Mouse (Mus musculus) ES-E14 (cell line): ENCODE results near the gene Best2. TPM values are rescaled to one million over a fixed set of nuclear protein-coding genes. Genes with fewer than 3 reads are reported as not detected.

ENCODE experiments used
- DNase-seq: peaks from one replicate; pipeline ENCODE4 v3.0.0-alpha.2; 2013; ENCODE audit warnings: low read depth, low spot score
- H3K27ac ChIP-seq: 2 replicates; pipeline ENCODE4 v1.5.1; 2012; ENCODE audit warnings: low read depth, mild to moderate bottlenecking, low read length, moderate library complexity, mixed read lengths; ENCODE audit not compliant: poor library complexity, insufficient read depth, severe bottlenecking
- H3K36me3 ChIP-seq: 2 replicates; pipeline ENCODE4 v1.6.1; 2012; ENCODE audit warnings: mild to moderate bottlenecking, low read length, moderate library complexity, mixed read lengths; ENCODE audit not compliant: control insufficient read depth, poor library complexity, insufficient read depth, severe bottlenecking
- H3K4me1 ChIP-seq, 2 experiments: fragments of 150-350 bp in 1 of 2; sonication (generic) in 1 of 2; 2 replicates each; pipeline ENCODE4 v1.6.1; 2012; ENCODE audit warnings: low read length in 2 of 2, mild to moderate bottlenecking in 1 of 2, mixed read lengths in 1 of 2; ENCODE audit not compliant: control insufficient read depth in 2 of 2, insufficient read depth in 2 of 2, poor library complexity in 1 of 2
- H3K4me3 ChIP-seq, 2 experiments: fragments of 150-350 bp in 1 of 2; sonication (generic) in 1 of 2; 2 replicates each; pipeline ENCODE4 v1.5.1; 2012; ENCODE audit warnings: low read length in 2 of 2, low read depth in 1 of 2, mild to moderate bottlenecking in 1 of 2, mixed read lengths in 1 of 2; ENCODE audit not compliant: insufficient read depth in 1 of 2, poor library complexity in 1 of 2, severe bottlenecking in 1 of 2
- H3K9ac ChIP-seq: 2 replicates; pipeline ENCODE4 v1.6.1; 2012; ENCODE audit warnings: low read depth, mild to moderate bottlenecking, low read length, mixed read lengths; ENCODE audit not compliant: poor library complexity, insufficient read depth, severe bottlenecking
- H3K9me3 ChIP-seq: fragments of 150-350 bp; sonication (generic); 2 replicates; pipeline ENCODE4 v1.6.1; 2012; ENCODE audit warnings: low read depth, mild to moderate bottlenecking, low read length; ENCODE audit not compliant: control insufficient read depth, insufficient read depth
- CHD2 ChIP-seq: IDR thresholded peaks from 2 replicates; pipeline ENCODE4 v1.6.1; 2014; ENCODE audit warnings: mild to moderate bottlenecking, low read depth, low read length, inconsistent platforms
- HCFC1 ChIP-seq: IDR thresholded peaks from 2 replicates; pipeline ENCODE4 v1.6.1; 2012; ENCODE audit warnings: low read length, inconsistent platforms, borderline replicate concordance; ENCODE audit not compliant: insufficient read depth
- MAFK ChIP-seq: IDR thresholded peaks from 2 replicates; pipeline ENCODE4 v1.6.1; 2014; ENCODE audit warnings: mild to moderate bottlenecking, low read depth, low read length, inconsistent platforms; ENCODE audit not compliant: insufficient read depth
- ZC3H11A ChIP-seq: IDR thresholded peaks from 2 replicates; pipeline ENCODE4 v1.6.1; 2012; ENCODE audit warnings: low read depth, mild to moderate bottlenecking, inconsistent platforms, low read length, borderline replicate concordance
- ZNF384 ChIP-seq: IDR thresholded peaks from 2 replicates; pipeline ENCODE4 v1.6.1; 2012; ENCODE audit warnings: low read depth, low read length, inconsistent platforms
- in situ Hi-C, 2 experiments: fragments of 600-800 bp; cut with MboI; formaldehyde crosslinking; loops; one replicate each; pipeline ENCODE4 v1.15.1; 2025; ENCODE audit warnings: low sequenced_read_pairs in 2 of 2, inconsistent platforms in 1 of 2; ENCODE audit not compliant: unreplicated experiment in 2 of 2
- total RNA-seq: library from RNA; depleted of rRNA; stranded (reverse); fragments of 300-350 nt; gene quantifications from 2 replicates; pipeline ENCODE4 v1.2.3, GENCODE M21; 2012

Gene Best2
- total RNA-seq, 1 experiment: 0.22 TPM

DNA sequence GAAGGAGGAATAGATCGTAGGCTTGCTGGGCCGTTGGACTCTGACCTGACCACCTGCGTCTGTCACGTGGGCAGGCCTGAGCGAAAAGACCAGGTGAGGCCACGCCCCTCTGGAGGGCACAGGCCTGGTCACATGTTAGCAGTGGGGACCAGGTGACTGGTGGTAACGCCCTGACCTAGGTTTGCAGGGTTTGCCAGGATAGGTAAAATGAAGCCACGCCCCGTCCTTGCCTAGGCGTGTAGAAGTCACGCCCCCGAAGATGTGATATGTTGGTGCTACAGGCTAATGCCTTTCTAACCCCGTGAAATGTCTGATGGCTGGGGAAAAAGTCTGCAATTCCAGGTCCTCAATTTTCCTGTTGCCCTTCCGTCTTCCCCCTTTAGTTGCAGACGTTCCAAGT lies 23.5 kb downstream of the Best2 start:
- no peaks in the 10 kb centered on the region for H3K9me3 ChIP-seq
- H3K4me1 ChIP-seq: peaks cover 9 to 13% of the 10 kb centered on the region in 2 experiments
- peak overlapping the region; percentile 96 for H3K27ac ChIP-seq
- peak overlapping the region; percentile 97 for H3K9ac ChIP-seq
- no peak for DNase-seq
- TF ChIP-seq CHD2: no peak
- no peak for TF ChIP-seq MAFK
- TF ChIP-seq ZNF384: no peak
- TF ChIP-seq HCFC1: no peak
- TF ChIP-seq ZC3H11A: no peak
- in situ Hi-C loops: no loop called here
- peaks cover 15% of the 10 kb centered on the region for H3K36me3 ChIP-seq
- H3K4me3 ChIP-seq: peak overlapping the region; percentile 86 to 89

DNA sequence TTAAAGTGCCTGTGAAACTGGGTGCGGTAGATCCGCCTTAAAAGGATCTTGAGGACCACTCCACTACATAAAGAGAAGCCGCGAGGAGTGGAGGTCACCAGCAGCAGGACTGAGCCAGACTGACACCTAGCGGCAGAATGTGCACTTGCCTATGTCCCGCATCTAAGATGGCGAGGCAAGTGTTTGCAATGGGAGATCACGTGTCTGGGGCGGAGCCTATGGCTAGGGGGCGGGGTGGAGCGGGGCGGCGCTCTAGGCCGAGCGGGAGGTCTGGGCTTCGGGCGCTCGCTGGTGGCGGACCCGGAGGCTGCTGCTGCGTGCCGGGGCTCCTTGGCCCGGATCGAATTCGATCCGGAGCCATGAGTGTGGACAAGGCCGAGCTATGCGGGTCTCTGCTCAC lies 24.0 kb downstream of the Best2 start, which contains the start of gene Hook2:
Gene Hook2 (plus strand): TSS at position 255 of the 400 bp plus-strand sequence.
- Histone ChIP-seq H3K9ac (peak within 1 kb of the TSS; percentile 97), H3K36me3 (peaks cover 15% of the 10 kb centered on the region), H3K4me3 (peak within 1 kb of the TSS; percentile 86 to 89), H3K4me1 (peaks cover 9 to 13% of the 10 kb centered on the region in 2 experiments), H3K27ac (peak within 1 kb of the TSS; percentile 96), H3K9me3 (no peaks in the 10 kb centered on the region)
- DNase-seq: peak; percentile 98
- TF ChIP-seq ZC3H11A: no peak
- TF ChIP-seq HCFC1: 0 out of 2 replicates have a peak, but pooled peaks have one; percentile 38
- no peak for TF ChIP-seq MAFK
- TF ChIP-seq CHD2: no peak
- TF ChIP-seq ZNF384: no peak
- in situ Hi-C loops: no loop called here

DNA sequence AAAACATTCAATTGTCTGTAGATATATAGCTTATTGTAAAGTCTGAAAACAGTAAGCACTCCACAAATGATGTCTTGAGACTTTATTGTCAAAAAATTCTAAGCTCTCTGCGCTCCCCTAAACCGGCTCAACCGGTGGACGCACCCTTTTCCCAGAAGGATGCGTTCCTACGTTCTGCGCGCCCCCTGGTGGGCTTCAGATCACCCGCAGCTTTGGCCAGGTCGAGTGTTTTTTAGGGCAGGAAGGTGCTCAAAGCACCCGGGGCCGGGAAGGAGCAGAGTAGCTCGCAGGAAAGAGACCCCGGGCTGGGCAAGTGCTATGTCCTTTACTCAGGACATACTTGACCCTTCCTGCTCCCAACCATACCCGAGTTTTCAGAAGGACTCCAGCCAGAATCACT lies 24.5 kb downstream of the Best2 start:
- no peaks in the 10 kb centered on the region for H3K9me3 ChIP-seq
- no peak for TF ChIP-seq HCFC1
- 0 out of 2 replicates have a peak, but pooled peaks have one; percentile 27 for TF ChIP-seq ZC3H11A
- no peak for DNase-seq
- H3K27ac ChIP-seq: peak overlapping the region; percentile 91
- in situ Hi-C loops: no loop called here
- peak overlapping the region; percentile 89 for H3K9ac ChIP-seq
- H3K4me3 ChIP-seq: peak overlapping the region; percentile 75 to 86
- peaks cover 12% of the 10 kb centered on the region for H3K36me3 ChIP-seq
- H3K4me1 ChIP-seq: peaks cover 9 to 11% of the 10 kb centered on the region in 2 experiments

DNA sequence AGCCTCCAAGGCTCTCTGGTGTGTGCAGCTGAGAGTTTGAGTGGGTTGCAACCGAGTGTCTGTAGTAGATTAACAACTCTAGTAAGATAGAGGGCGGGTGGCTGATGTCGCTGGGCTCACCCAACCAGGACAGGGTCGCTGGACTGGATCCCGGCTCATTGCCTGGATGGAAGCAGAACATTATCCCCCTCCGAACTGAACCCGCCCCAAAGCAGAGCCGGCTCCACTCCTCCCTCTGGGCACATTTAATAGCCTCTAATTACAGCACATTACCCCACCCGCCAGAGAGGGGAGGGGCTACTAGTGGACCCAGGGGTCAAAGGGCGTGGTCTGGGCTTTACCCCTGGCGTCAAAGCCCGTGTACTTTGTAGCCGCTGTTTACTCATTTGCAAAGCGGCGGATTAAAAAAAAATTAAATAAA lies 25.0 kb downstream of the Best2 start:
- in situ Hi-C loops: no loop called here
- TF ChIP-seq HCFC1: no peak
- TF ChIP-seq MAFK: no peak
- TF ChIP-seq ZNF384: no peak
- no peak for TF ChIP-seq CHD2
- TF ChIP-seq ZC3H11A: no peak
- Histone ChIP-seq H3K9me3 (no peaks in the 10 kb centered on the region), H3K4me1 (peaks cover 11% of the 10 kb centered on the region in 2 experiments), H3K9ac (peak overlapping the region; percentile 36; the same call in 1 of the 2 replicates), H3K4me3 (peak overlapping the region; percentile 27 to 86), H3K36me3 (peaks cover 7% of the 10 kb centered on the region; the same call in 1 of the 2 replicates), H3K27ac (peak overlapping the region; percentile 91)
- DNase-seq: no peak

DNA sequence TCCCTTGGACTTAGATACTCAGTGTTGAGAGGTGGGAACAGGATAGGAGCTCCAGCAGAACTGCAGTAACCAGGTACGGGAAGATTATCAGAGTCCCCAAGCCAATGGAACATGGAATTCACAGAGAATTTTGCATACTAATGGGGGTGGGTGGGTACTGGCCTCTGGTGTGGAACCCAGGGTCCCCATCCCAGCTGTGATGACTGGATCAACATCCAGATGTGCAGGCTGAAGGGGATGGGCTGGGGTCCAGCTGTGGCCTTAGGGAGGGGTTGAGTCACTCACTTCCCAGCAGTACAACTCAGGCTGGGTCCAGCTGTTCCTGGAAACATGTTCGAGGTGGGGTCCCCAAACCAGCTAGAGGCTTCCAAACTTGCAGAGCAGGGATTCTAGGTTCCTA lies 26.4 kb downstream of the Best2 start:
- in situ Hi-C loops: no loop called here
- H3K9ac ChIP-seq: no peak overlapping the region
- no peaks in the 10 kb centered on the region for H3K36me3 ChIP-seq
- peak overlapping the region; percentile 15 to 33; a peak in 3 of 4 replicates for H3K4me3 ChIP-seq
- no peaks in the 10 kb centered on the region for H3K9me3 ChIP-seq
- TF ChIP-seq HCFC1: no peak
- no peak for TF ChIP-seq ZC3H11A
- no peak for TF ChIP-seq CHD2
- TF ChIP-seq ZNF384: no peak
- TF ChIP-seq MAFK: no peak
- H3K27ac ChIP-seq: no peak overlapping the region; the same call in 1 of the 2 replicates
- DNase-seq: no peak
- H3K4me1 ChIP-seq: peaks cover 13 to 15% of the 10 kb centered on the region in 2 experiments
